Mouse (Mus musculus): ENCODE data around the gene Cdh22.

DNA sequence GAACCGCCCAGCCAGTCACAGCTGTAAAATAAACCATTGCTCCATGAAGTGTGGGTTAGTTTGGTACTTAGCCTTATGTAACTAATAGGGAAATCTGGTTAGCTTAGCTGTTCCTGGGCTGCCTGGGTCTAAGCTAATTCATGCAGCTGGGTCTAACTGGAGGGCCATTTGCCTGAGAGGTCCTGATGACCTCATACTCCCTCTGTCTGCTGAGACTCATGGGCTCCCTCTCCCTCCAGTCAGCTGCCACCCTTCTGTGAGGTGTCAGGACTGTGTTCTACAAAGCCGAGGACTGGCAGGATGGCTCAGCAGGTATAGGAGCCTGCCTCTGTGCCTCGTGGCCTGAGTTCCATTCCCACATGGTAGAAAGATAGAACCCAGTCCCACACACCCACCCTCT lies 84.9 kb downstream of the Cdh22 start:
- TF ChIP-seq CTCF (IDR thresholded peaks at IDR 0.05; ENCODE audit: low read depth): no peak
- TF ChIP-seq EP300 (optimal IDR thresholded peaks at IDR 0.05): no peak
